8 mouse cellular contexts compared by ENCODE assay signal in genomic region chr4:41545985-41546384, GRCm38 (mm10). TPM values are rescaled to one million over a fixed set of nuclear protein-coding genes. Genes with fewer than 3 reads are reported as not detected.
DNase-seq lines count a peak whose midpoint lies in the region; ATAC-seq and TF ChIP-seq lines count a peak whose summit lies in the region.

No protein-coding gene starts in this region.

- TF ChIP-seq POLR2A in kidney, adult 2 months (IDR thresholded peaks at IDR 0.05; ENCODE audit: low read depth, low read length) = no peak

- H3K4me1 ChIP-seq in kidney, adult 2 months (ENCODE audit: control insufficient read depth, insufficient read depth, low read length) = no peaks in the 10 kb centered on the region

- no peak overlapping the region for H3K27ac ChIP-seq in kidney, adult 2 months (ENCODE audit: insufficient read depth, low read depth, low read length)

- no peak for TF ChIP-seq CTCF in kidney, adult 2 months (conservative IDR thresholded peaks at IDR 0.05; ENCODE audit: insufficient read depth, insufficient read length, low read depth, low read length)

- no peaks in the 10 kb centered on the region for H3K36me3 ChIP-seq in kidney, adult 2 months (ENCODE audit: control insufficient read depth, insufficient read depth, low read length)

- H3K27me3 ChIP-seq in kidney, adult 2 months (replicated peaks; ENCODE audit: control insufficient read depth, insufficient read depth, low read length) = no peaks in the 10 kb centered on the region

- 22% methylated on average over 8 of the region's 8 CpGs for WGBS in kidney, adult 2 months

- ATAC-seq in granulocyte monocyte progenitor cell, adult 5-6 weeks (replicated peaks; ENCODE audit: poor library complexity, severe bottlenecking) = peak; percentile 30; the same call in 1 of the 2 replicates
- no peak for ATAC-seq in megakaryocyte-erythroid progenitor cell, adult 5-6 weeks (replicated peaks; ENCODE audit: low FRiP score, low TSS enrichment, poor library complexity, severe bottlenecking)

- DNase-seq in kidney, adult 2 months = peak; percentile 37
- DNase-seq in kidney, adult 8-10 months = no peak
- DNase-seq in MN1 (ENCODE audit: low spot score) = peak; percentile 77
- DNase-seq in adrenal gland, postnatal 4 days (ENCODE audit: low spot score in 2 of 2) = peak; percentile 9 to 35
- DNase-seq in mesoderm, embryonic 11.5 days (ENCODE audit: low read depth, low spot score) = peak; percentile 75
- DNase-seq in left cerebral cortex, adult 18-20 months (ENCODE audit: low spot score in 2 of 2) = no peak

- no peak overlapping the region for H3K4me3 ChIP-seq in kidney, adult 2 months (ENCODE audit: insufficient read depth, low read depth, low read length)

RNA-seq across cellular contexts. Expression of gene Fam219a, which starts 23.4 kb away (rescaled TPM):
- polyA plus RNA-seq in kidney, adult 2 months (2012; rRNA removed) = 16.4 and 18.4 TPM in 2 replicates
- 10 to 100 TPM; 31.2 to 34.6 TPM for total RNA-seq in adrenal gland, postnatal 4 days (2021)
- 2.6 and 3.2 TPM in 2 replicates for total RNA-seq in granulocyte monocyte progenitor cell, adult 5-6 weeks (2014; fragmentation: Nextera tagmentation)
- 0.26 and 1.9 TPM in 2 replicates for total RNA-seq in granulocyte monocyte progenitor cell, adult 5-6 weeks (2017)
- total RNA-seq in left cerebral cortex, adult 18-20 months (2021) = 100 to 1,000 TPM; 198 TPM
- 1.7 and 1.9 TPM in 2 replicates for total RNA-seq in megakaryocyte-erythroid progenitor cell, adult 5-6 weeks (2014; fragmentation: Nextera tagmentation)
- total RNA-seq in megakaryocyte-erythroid progenitor cell, adult 5-6 weeks (2017) = 0.11 and 0.52 TPM in 2 replicates

RNA-seq across cellular contexts. Expression of gene Dnaic1, which starts 23.6 kb away (rescaled TPM):
- 0.83 and 0.92 TPM in 2 replicates for polyA plus RNA-seq in kidney, adult 2 months (2012; rRNA removed)
- 1 to 10 TPM in 1 of 2 experiments, under 1 TPM in 1; 0.11 to 1.9 TPM for total RNA-seq in adrenal gland, postnatal 4 days (2021)
- not detected in 2 replicates for total RNA-seq in granulocyte monocyte progenitor cell, adult 5-6 weeks (2014; fragmentation: Nextera tagmentation)
- not detected in 2 replicates for total RNA-seq in granulocyte monocyte progenitor cell, adult 5-6 weeks (2017)
- total RNA-seq in left cerebral cortex, adult 18-20 months (2021) = 1 to 10 TPM; 6.6 to 9.1 TPM
- total RNA-seq in megakaryocyte-erythroid progenitor cell, adult 5-6 weeks (2014; fragmentation: Nextera tagmentation) = not detected in 2 replicates
- total RNA-seq in megakaryocyte-erythroid progenitor cell, adult 5-6 weeks (2017) = not detected in 2 replicates

RNA-seq across cellular contexts. Expression of gene 1110017D15Rik, which starts 28.9 kb away (rescaled TPM):
- 0.11 and 0.42 TPM in 2 replicates for polyA plus RNA-seq in kidney, adult 2 months (2012; rRNA removed)
- total RNA-seq in adrenal gland, postnatal 4 days (2021) = 1 to 10 TPM in 1 of 2 experiments, under 1 TPM in 1; 0.56 to 1.2 TPM
- 1.9 TPM in 1 of 2 replicates, not detected in the other for total RNA-seq in granulocyte monocyte progenitor cell, adult 5-6 weeks (2014; fragmentation: Nextera tagmentation)
- not detected in 2 replicates for total RNA-seq in granulocyte monocyte progenitor cell, adult 5-6 weeks (2017)
- 1 to 10 TPM; 5.1 to 5.7 TPM for total RNA-seq in left cerebral cortex, adult 18-20 months (2021)
- not detected in 2 replicates for total RNA-seq in megakaryocyte-erythroid progenitor cell, adult 5-6 weeks (2014; fragmentation: Nextera tagmentation)
- total RNA-seq in megakaryocyte-erythroid progenitor cell, adult 5-6 weeks (2017) = not detected in 2 replicates

RNA-seq across cellular contexts. Expression of gene AI464131, which starts 43.1 kb away (rescaled TPM):
- 23.1 and 26.8 TPM in 2 replicates for polyA plus RNA-seq in kidney, adult 2 months (2012; rRNA removed)
- total RNA-seq in adrenal gland, postnatal 4 days (2021) = 10 to 100 TPM; 11.1 to 12.2 TPM
- total RNA-seq in granulocyte monocyte progenitor cell, adult 5-6 weeks (2014; fragmentation: Nextera tagmentation) = not detected in 2 replicates
- total RNA-seq in granulocyte monocyte progenitor cell, adult 5-6 weeks (2017) = not detected in 2 replicates
- 10 to 100 TPM; 23.5 to 24.3 TPM for total RNA-seq in left cerebral cortex, adult 18-20 months (2021)
- total RNA-seq in megakaryocyte-erythroid progenitor cell, adult 5-6 weeks (2014; fragmentation: Nextera tagmentation) = 0.15 TPM in 1 of 2 replicates, not detected in the other
- not detected in 2 replicates for total RNA-seq in megakaryocyte-erythroid progenitor cell, adult 5-6 weeks (2017)

Comparison
In these comparisons a context has a peak if more than half of its experiments do, and no peak if none do; other contexts are left out.
1. DNase-seq: peak in kidney, adult 2 months (single experiment), MN1 (single experiment), adrenal gland, postnatal 4 days (2 of 2) and mesoderm, embryonic 11.5 days (single experiment); none in kidney, adult 8-10 months (0 of 2) and left cerebral cortex, adult 18-20 months (0 of 2).
2. RNA of gene Fam219a, which starts 23.4 kb away (total RNA-seq): 198 TPM in left cerebral cortex, adult 18-20 months and 31.2 to 34.6 TPM in adrenal gland, postnatal 4 days; 0.26 to 3.2 TPM in granulocyte monocyte progenitor cell, adult 5-6 weeks and 0.11 to 1.9 TPM in megakaryocyte-erythroid progenitor cell, adult 5-6 weeks; every median in the first group is over 4 times any median in the second.